In the genomic region with DNA sequence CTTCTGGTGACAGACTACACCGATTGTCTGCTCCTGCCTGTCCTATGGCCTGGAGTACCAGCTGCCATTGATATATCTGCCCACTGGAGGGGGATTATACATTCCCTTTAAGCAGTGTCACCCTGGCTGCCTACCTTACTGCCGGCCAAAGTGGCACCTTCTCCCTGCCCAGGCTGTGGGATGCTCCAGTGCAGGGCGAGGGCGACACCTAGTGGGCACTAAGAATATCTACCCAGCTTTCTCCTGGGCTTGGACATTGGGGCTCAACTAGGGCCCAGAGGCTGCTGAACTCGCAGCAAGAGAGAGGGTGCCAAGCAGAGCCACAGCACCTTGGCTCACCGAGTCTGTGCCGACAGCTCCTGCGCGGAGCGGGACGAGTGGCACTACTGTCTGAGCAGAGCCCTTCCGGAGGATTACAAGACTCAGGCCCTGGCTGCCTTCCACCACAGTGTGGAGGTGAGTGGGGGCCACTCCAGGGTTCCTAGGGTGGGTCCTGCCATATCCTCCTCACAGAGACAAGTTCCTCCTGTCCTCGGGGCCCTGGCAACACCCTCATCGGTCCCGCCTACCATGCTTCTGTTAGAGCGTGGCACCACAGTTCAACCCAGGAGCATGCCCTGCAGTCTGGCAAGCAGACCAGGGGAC, we compare ENCODE assay signal across 7 mouse cellular contexts. TPM values are rescaled to one million over a fixed set of nuclear protein-coding genes. Genes with fewer than 3 reads are reported as not detected.
DNase-seq lines count a peak whose midpoint lies in the region; ATAC-seq and TF ChIP-seq lines count a peak whose summit lies in the region.

No protein-coding gene starts in this region.

- 31% methylated on average over 16 of the region's 16 CpGs for WGBS in intestine, embryonic 16.5 days
- 28% methylated on average over 16 of the region's 16 CpGs for WGBS in limb, embryonic 11.5 days
- WGBS in midbrain, embryonic 13.5 days, result 32% methylated on average over 16 of the region's 16 CpGs
- WGBS in small intestine, adult 2 months, result 30% methylated on average over 16 of the region's 16 CpGs

- no peaks in the 10 kb centered on the region for H3K9me3 ChIP-seq in intestine, embryonic 16.5 days (ENCODE audit: control insufficient read depth, low read length)
- H3K9me3 ChIP-seq in limb, embryonic 11.5 days (ENCODE audit: control insufficient read depth, low read length), result no peaks in the 10 kb centered on the region
- H3K9me3 ChIP-seq in midbrain, embryonic 13.5 days, result no peaks in the 10 kb centered on the region

- intact Hi-C loops in gastrocnemius, postnatal 36 days (cut with DNase I), result loop anchor here (1.0 to 5.0 kb wide), 3 partner anchors 85 to 285 kb away; no protein-coding TSS in a partner anchor

- no peak overlapping the region for H3K9ac ChIP-seq in intestine, embryonic 16.5 days (ENCODE audit: low read depth, low read length)
- H3K9ac ChIP-seq in limb, embryonic 11.5 days (ENCODE audit: low read length), result no peak overlapping the region
- no peak overlapping the region for H3K9ac ChIP-seq in midbrain, embryonic 13.5 days (replicated peaks)

- H3K27ac ChIP-seq in intestine, embryonic 16.5 days (ENCODE audit: low read length), result no peak overlapping the region
- no peak overlapping the region for H3K27ac ChIP-seq in limb, embryonic 11.5 days (replicated peaks; ENCODE audit: low read depth, low read length)
- H3K27ac ChIP-seq in midbrain, embryonic 13.5 days, result no peak overlapping the region
- no peak overlapping the region for H3K27ac ChIP-seq in small intestine, adult 2 months (ENCODE audit: insufficient read depth, low read depth, low read length)

- DNase-seq in adrenal gland, adult 2 months, result peak; percentile 75
- DNase-seq in embryo, embryonic 10.5 days (ENCODE audit: low spot score), result peak; percentile 81
- DNase-seq in gastrocnemius, postnatal 36 days, result peak; percentile 59 to 64
- DNase-seq in limb, embryonic 11.5 days (ENCODE audit: low spot score), result peak; percentile 79

- no peak overlapping the region for H3K4me2 ChIP-seq in intestine, embryonic 16.5 days (ENCODE audit: low read depth, low read length)
- no peak overlapping the region for H3K4me2 ChIP-seq in limb, embryonic 11.5 days (ENCODE audit: low read depth, severe bottlenecking)
- no peak overlapping the region for H3K4me2 ChIP-seq in midbrain, embryonic 13.5 days (replicated peaks)

- no peaks in the 10 kb centered on the region for H3K4me1 ChIP-seq in intestine, embryonic 16.5 days (ENCODE audit: control insufficient read depth, insufficient read depth, low read length)
- H3K4me1 ChIP-seq in limb, embryonic 11.5 days (ENCODE audit: control insufficient read depth, insufficient read depth, low read length), result no peaks in the 10 kb centered on the region
- 0 out of 2 replicates have a peak, but pooled peaks cover 3% of the 10 kb centered on the region for H3K4me1 ChIP-seq in midbrain, embryonic 13.5 days (replicated peaks)
- peaks cover 2% of the 10 kb centered on the region; the same call in 1 of the 2 replicates for H3K4me1 ChIP-seq in small intestine, adult 2 months (ENCODE audit: control insufficient read depth, insufficient read depth, insufficient read length, low read length)

- no peak overlapping the region for H3K4me3 ChIP-seq in intestine, embryonic 16.5 days (ENCODE audit: low read length)
- no peak overlapping the region for H3K4me3 ChIP-seq in limb, embryonic 11.5 days (ENCODE audit: low read depth, low read length)
- H3K4me3 ChIP-seq in midbrain, embryonic 13.5 days (replicated peaks), result no peak overlapping the region
- no peak overlapping the region for H3K4me3 ChIP-seq in small intestine, adult 2 months (ENCODE audit: low read depth, low read length)

- no peaks in the 10 kb centered on the region for H3K27me3 ChIP-seq in intestine, embryonic 16.5 days (replicated peaks; ENCODE audit: control insufficient read depth, insufficient read depth, low read length)
- H3K27me3 ChIP-seq in limb, embryonic 11.5 days (ENCODE audit: control insufficient read depth, insufficient read depth, low read length), result no peaks in the 10 kb centered on the region
- no peaks in the 10 kb centered on the region for H3K27me3 ChIP-seq in midbrain, embryonic 13.5 days
- no peaks in the 10 kb centered on the region for H3K27me3 ChIP-seq in small intestine, adult 2 months (ENCODE audit: control insufficient read depth, insufficient read depth, low read length)

- TF ChIP-seq CTCF in small intestine, adult 2 months (IDR thresholded peaks at IDR 0.05; ENCODE audit: extremely low read depth, insufficient read length, insufficient replicate concordance, low read depth, low read length), result peak; percentile 94

- TF ChIP-seq POLR2A in small intestine, adult 2 months (IDR thresholded peaks at IDR 0.05; ENCODE audit: low read depth, low read length), result no peak

- H3K36me3 ChIP-seq in intestine, embryonic 16.5 days (ENCODE audit: control insufficient read depth, insufficient read depth, low read length), result no peaks in the 10 kb centered on the region
- no peaks in the 10 kb centered on the region for H3K36me3 ChIP-seq in limb, embryonic 11.5 days (ENCODE audit: control insufficient read depth, insufficient read depth, low read length)
- no peaks in the 10 kb centered on the region for H3K36me3 ChIP-seq in midbrain, embryonic 13.5 days
- no peaks in the 10 kb centered on the region for H3K36me3 ChIP-seq in small intestine, adult 2 months (ENCODE audit: control insufficient read depth, insufficient read depth, low read length)

- peak; percentile 74 for ATAC-seq in intestine, embryonic 16.5 days
- ATAC-seq in limb, embryonic 11.5 days (ENCODE audit: insufficient number of reproducible peaks, low FRiP score, low TSS enrichment, low read depth), result peak; percentile 51
- peak; percentile 90 for ATAC-seq in midbrain, embryonic 13.5 days

RNA-seq across cellular contexts. Expression of a gene that starts 23.9 kb away (rescaled TPM):
- total RNA-seq in adrenal gland, adult 2 months (2021), result 10 to 100 TPM; 32.4 to 41.1 TPM
- 8.1 and 12.0 TPM in 2 replicates for polyA plus RNA-seq in adrenal gland, adult 2 months (2012; rRNA removed)
- total RNA-seq in gastrocnemius, postnatal 36 days (2021), result 10 to 100 TPM; 17.7 to 24.2 TPM
- 9.2 and 9.4 TPM in 2 replicates for polyA plus RNA-seq in intestine, embryonic 16.5 days (2015; fragmentation: Nextera tagmentation; extraction: Ambion mirVana)
- polyA plus RNA-seq in limb, embryonic 11.5 days (2014; fragmentation: Nextera tagmentation; extraction: Ambion mirVana), result 21.2 and 22.3 TPM in 2 replicates
- 22.0 and 23.9 TPM in 2 replicates for polyA plus RNA-seq in midbrain, embryonic 13.5 days (2015; fragmentation: Nextera tagmentation; extraction: Ambion mirVana)
- 5.2 and 12.5 TPM in 2 replicates for polyA plus RNA-seq in small intestine, adult 2 months (2012; rRNA removed)
